Mouse (Mus musculus) thymus, postnatal 36 days (tissue): ENCODE measurements at regions not wholly inside any gene's neighbourhood (a gene's known extent, or its start where the extent isn't known, plus 50 kb on each side); places are given as distances from the start of the nearest gene placed in this dataset.

Source experiments
- DNase-seq, 2 experiments: peaks; one replicate each; pipeline ENCODE4 v3.0.0; 2022; ENCODE audit warnings: mixed read lengths in 2 of 2

GRCm38 (mm10) chr15:6225227-6225626 is 74.4 kb upstream of the Dab2 start:
- DNase-seq: no peak

- DNase-seq: no peak
Measured at GRCm38 (mm10) chr15:6230618-6231017, 69.0 kb upstream of the Dab2 start.

GRCm38 (mm10) chr15:6231308-6232103 is 68.1 kb upstream of the Dab2 start:
- DNase-seq: no peak

GRCm38 (mm10) chr15:6233621-6234020 is 66.0 kb upstream of the Dab2 start:
- no peak for DNase-seq

- DNase-seq: no peak
Measured at GRCm38 (mm10) chr15:6236583-6236982, 63.0 kb upstream of the Dab2 start.

- no peak for DNase-seq
Measured at GRCm38 (mm10) chr15:6237726-6238125, 61.9 kb upstream of the Dab2 start.

- DNase-seq: peak; percentile 50 to 64
Measured at GRCm38 (mm10) chr15:6238133-6238532, 61.5 kb upstream of the Dab2 start.

- DNase-seq: no peak
Measured at GRCm38 (mm10) chr15:6238755-6239154, 60.8 kb upstream of the Dab2 start.

- no peak for DNase-seq
Measured at GRCm38 (mm10) chr15:6242132-6242531, 57.5 kb upstream of the Dab2 start.

- DNase-seq: no peak
Measured at GRCm38 (mm10) chr15:6244401-6244800, 55.2 kb upstream of the Dab2 start.

GRCm38 (mm10) chr15:6245950-6246894 is 53.4 kb upstream of the Dab2 start:
- no peak for DNase-seq

GRCm38 (mm10) chr15:6248470-6248869 is 51.1 kb upstream of the Dab2 start:
- DNase-seq: no peak
